Mouse (Mus musculus) heart, adult 11 months (tissue): Measurements from ENCODE around the gene Sdr9c7.

Experiments used
- DNase-seq: peaks from one replicate; pipeline ENCODE4 v3.0.0; 2022

Sdr9c7 gene

DNA sequence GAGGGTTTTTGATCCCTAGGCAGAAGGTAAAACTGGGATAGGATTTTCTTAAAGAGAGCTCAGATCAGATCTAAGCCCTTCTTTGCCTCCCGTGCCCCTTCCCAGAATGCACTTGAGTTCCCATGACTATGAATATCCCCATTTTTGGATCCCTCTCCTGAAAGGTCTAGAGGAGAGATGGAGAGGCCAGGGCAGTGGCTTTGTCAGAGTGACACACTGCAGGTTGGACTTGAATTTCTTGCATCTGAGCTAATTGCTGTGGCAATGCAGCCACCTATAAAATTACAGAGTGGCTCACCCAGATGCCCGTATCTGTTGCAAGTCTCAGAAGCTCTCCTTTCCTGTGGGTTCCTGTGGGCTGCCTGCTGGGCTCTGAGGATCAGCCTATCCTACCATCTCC, at the start of gene Sdr9c7:
Gene Sdr9c7, plus strand, starts transcription at position 301 of the 400 bp plus-strand sequence.
- no peak for DNase-seq

DNA sequence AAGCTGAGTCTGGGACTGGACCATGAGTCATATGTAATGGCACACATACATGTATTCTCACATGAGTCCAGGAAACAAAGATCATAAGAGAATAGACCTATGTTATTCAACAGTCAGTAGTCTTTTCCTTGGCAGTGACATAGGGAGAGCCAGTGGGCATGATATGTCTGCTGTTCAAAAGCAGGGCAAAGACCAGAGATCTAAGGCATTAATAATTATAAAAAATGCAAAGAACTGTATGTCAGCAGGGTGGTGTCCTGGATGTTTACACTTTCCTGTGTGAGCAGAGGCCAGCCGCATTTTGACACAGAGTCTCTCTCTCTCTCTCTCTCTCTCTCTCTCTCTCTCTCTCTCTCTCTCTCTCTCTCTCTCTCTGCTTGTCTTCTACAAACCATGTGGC, 48.7 kb upstream of the Sdr9c7 start, which contains the start of gene Rdh19:
Gene Rdh19, plus strand, starts transcription at position 301 of the 400 bp plus-strand sequence.
- no peak for DNase-seq

DNA sequence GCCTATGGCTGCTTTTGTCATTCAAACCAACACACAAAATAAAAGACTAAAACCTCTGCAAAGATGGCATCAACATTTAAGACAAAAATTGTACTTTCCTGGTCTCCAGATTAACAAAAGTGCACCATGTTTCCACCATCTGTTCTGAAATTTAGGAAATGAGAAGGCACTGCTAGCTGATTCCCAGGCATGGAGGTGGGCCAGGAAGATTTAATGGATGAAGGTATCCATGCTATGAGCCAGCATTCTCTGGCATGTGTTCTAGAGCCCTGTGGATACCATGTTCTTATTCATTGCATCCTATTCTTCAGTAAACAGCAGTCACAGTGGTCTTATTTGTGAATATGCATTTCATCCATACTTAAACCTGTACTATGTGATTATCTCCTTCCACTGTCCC, 41.9 kb upstream of the Sdr9c7 start:
- peak; percentile 3 for DNase-seq

DNA sequence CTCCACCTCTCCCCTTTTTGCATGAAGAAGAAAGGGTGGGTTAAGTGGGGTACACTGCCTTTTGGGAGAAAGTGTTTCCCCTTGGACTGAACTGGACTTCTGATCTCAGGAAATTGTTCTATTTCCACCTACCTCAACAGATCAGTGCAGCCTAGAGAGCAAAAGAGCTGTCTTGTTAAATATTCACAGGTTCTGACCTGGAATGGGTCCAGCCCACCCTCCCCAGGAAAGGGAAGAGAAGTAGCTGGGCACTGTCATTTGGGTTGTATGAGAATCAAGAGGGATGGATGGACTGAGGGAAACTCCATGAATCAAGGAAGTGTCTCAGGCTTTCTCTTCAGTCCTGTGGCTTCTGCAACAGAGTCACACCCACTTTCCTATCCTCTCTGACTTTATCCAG, 33.4 kb upstream of the Sdr9c7 start:
- DNase-seq, result peak; percentile 52

DNA sequence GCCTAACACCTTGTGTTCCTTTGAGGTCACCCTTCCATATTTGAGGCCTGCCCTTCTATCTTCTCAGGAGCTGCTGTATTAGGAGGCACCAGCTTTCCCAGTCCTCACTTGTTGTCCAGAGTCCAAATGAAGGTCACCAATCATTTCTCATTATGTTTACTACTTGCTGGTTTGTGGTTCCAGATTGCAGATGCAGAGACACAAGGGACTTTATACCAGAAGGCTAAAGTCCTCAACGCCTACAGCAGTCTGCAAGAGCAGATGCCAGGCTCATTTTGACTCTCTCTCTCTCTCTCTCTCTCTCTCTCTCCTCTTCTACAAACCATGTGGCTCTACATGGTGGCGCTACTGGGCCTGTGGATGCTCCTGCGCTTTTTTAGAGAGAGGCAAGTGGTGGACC, 32.1 kb upstream of the Sdr9c7 start, which contains the start of gene Rdh16f2:
Gene Rdh16f2, plus strand, starts transcription at position 243 of the 400 bp plus-strand sequence.
- DNase-seq, result no peak

DNA sequence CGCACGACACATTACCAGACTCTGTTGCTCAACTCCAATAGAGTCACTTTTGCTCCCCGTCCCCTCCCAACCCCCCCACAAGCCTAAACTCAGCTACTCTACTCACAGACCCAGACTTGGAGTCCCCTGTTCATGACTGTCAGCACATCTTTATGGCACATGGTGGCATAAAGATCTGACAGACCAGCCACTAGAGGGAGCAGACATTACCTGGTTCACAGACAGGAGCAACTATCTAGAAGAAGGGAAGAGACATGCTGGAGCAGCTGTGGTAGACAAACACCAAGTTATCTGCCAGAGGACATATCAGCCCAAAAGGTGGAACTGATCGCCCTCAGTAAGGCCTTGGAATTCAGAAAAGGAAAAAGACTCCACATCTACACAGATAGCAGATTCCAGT, 25.8 kb upstream of the Sdr9c7 start:
- no peak for DNase-seq

DNA sequence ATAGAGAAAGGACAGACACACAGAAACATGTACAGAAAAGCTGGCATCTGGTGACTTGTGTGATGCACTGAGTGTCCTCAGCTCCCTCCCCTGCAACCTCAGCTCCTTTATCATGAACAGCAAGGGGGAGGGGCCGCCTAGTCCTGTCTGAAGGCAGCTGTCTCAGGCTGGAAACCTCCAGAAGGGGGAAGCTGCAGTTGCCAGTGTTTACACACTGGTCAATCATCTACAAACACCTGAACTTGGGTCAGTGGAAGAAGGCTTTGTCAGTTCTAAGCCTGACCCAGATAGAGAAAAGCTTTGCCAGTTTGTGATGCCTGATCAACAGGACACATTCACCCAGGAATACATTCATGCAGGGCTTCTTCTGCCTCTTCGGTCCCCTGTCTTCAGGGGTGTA, 20.6 kb upstream of the Sdr9c7 start:
- no peak for DNase-seq

DNA sequence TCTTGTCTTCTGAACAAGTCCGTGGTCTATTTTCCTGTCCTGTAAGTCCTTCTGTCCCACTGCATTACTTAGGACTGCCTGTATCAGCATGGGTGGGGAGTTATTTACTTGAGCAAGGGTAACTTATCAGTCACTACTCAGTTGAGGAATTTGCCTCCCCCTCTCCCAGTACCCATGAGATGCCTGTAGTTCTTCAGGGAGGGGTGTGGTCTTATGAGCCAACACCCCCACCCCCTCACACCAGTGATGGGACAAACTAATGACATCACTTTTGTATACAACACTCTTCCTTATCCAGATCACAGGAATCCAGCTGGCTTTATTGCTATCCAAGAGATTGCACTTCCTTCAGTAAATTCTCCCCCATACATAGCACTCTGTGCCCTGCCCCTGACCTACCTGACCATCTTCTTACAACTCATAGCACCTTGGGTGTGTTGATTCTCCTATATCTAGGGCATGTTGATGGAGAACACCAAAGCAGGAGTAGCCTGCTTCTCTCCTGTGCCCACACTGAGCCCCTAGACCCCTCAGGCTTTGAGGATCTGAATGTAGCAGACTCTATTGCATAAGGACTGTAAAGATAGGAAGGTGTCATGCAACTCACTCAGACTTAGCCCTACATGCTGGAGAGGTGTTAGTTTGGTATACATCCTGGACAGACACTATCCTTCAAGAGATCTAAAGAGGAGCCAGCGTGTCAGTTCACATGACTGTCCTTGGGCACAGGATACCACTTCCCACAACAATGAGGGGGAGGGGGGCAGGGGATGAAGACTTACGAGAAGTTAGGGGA, 19.9 kb upstream of the Sdr9c7 start:
- no peak for DNase-seq

DNA sequence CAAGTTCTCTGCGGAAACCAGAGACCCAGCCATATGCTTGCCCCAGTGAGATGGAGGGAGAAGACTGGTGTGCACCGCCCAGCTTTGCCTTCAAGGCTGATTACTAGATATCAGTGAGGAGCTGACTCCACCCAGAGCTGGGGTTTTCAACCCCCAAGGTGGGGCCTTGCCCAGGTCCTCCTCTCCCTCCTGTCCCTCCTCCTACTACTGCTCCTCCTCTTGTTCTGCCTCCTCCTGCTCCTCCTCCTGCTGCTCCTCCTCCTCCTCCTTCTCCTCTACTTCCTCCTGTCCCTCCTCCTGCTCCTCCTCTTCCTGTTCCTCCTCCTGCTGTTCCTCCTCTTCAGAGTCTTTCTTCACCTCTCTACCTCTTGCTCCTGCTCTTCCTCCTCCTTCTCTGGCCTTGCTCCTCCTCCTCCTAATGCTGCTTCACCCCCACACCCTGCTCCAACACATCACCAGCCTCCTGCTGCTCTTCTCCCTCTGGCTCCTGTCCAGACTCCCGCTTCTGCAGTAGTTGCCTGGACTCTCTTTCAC, 19.1 kb upstream of the Sdr9c7 start:
- DNase-seq, result no peak

DNA sequence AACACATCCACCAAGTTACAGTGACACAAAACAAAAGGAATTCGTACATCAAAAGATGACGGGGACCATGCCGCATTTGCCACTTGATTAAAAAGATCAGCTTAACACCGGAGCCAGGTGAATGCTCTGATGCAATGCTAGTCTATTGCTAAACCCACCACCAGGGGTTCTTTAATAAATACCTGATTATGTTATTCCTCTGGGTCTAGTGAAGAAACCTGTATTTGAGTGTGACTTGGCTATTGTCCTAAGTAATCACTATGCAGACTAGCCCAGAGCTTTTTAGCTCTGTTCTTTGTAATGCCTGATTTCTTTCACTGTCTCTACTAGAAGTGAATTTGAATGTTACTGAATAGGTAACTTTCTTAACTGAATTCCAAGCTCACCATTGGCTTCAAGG, 17.3 kb upstream of the Sdr9c7 start:
- DNase-seq, result no peak

DNA sequence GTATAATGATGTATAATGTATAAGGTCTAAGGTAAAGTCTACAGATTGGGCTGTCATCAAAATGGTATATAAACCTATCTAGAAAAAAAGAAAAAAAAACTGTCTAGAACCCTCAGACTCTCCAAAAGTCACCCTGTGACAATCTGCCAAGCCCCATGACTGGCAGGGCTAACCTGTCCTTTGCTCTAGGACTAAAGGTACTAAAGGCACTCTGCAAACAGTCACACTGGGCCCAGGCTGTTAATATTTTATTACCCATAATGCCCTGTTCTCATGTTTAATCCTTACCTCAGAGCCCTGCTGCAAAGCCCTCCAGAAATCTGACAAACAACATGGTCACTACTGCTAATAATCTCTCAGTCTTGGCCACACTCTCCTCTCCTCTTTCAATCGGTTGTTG, 11.8 kb upstream of the Sdr9c7 start:
- DNase-seq, result no peak

DNA sequence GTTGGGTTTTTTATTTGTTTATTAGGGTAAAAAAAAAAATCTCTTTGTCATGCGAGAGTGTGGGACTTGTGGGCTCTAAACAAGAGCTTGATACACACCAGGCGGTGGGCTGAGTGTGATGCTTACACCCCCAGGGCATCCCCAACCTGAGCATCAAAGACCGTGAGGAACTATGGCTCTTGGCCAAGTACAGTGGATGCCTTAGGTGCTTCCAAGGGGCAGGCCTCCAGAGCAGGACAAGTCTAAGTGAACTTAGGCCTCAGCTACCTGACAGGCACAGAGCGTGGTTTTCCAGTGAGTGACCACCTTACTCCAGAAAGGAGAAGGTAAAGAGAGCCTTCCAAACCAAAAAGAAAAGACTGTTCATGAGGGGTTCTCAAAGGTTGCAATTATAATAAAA, 11.3 kb upstream of the Sdr9c7 start:
- DNase-seq, result no peak

DNA sequence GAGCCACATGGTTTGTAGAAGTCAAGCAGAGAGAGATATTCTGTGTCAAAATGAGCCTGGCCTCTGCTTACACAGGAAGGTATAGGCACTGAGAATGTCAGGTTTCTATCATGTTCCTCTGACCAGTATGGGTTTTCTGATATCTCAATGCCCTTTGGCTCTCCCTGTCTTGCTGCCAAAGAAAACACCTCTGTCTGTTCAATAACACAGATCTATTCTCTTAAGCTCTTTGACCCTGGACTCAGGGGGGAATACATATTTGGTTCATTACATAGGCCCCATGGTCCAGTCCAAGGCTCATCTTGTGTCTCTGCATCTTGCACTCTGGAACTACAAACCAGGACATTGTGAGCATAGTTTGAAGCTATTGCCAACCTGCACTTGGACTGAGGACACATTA, 9.7 kb upstream of the Sdr9c7 start, which contains the start of gene Rdh7:
Gene Rdh7, minus strand, starts transcription at position 213 of the 400 bp plus-strand sequence.
- peak; percentile 16 for DNase-seq

DNA sequence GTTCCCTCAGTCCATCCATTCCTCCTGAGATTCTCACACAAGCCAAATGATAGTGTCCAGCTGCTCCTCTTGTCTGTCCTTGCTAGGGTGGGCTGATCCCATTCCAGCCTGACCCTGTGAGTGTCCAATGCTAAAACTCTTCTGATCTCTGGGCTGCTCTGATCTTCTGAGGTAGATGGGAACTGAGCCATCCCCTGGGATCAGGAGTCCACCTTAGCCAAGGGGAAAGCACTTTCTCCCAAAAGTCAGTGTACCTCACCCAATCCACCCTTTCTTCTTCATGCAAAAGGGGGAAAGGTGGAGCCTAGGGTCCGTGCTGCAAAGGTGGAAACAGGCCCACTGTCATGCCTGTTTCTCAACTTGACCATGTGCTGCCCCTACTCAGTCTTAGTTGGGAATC, 6.8 kb upstream of the Sdr9c7 start:
- DNase-seq, result peak; percentile 55

DNA sequence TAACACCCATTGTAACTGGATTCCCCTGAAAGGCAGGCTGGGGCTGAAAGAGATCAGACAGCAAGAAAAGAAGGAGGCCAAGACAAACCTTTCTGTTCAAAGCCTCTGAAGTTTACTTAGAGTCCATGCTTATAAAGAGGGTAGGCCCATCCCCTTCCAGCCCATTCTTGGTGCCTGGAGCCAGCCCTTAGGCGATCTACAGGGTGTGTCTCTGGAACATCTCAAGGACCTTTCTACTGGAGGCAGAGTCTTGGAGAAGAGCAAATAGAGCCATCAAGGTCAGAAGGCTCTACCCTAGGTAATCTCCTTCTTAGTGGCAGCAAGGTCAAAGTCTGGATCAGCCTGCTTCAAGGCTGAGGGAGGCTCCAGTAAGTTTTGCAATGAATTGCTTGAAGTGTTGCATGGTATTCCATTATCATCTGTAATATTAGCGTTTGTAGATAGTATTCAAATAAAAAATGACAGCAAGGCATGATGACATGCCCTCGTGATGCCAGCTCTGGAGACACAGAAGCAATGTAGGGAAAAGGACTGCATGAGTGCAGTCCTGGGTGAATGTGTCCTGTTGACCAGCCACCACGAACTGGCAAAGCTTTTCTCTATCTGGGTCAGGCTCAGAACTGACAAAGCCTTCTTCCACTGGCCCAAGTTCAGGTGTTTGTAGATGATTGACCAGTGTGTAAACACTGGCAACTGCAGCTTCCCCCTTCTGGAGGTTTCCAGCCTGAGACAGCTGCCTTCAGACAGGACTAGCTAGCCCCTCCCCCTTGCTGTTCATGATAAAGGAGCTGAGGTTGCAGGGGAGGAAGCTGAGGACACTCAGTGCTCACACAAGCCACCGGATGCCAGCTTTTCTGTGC, 4.9 kb upstream of the Sdr9c7 start:
- DNase-seq, result peak; percentile 66

DNA sequence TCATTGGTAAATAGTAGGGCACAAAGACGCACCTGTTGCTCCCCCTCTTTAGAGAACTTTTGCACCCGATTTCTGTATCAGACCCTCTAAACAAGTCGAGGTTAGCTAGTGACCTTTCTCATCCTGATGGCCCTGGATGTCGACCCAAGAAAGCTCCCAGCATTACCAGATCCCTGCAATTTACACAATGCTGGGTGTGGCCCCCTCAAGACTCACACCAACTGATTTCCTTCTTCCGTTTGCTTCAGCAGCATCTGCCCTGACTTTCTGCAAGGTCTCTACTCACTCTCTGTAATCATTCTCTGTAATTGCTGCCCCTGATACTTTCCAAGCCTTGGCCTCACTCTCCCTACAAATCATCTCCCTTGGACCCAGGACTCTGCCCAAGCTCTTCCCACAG, 1.6 kb upstream of the Sdr9c7 start:
- no peak for DNase-seq

DNA sequence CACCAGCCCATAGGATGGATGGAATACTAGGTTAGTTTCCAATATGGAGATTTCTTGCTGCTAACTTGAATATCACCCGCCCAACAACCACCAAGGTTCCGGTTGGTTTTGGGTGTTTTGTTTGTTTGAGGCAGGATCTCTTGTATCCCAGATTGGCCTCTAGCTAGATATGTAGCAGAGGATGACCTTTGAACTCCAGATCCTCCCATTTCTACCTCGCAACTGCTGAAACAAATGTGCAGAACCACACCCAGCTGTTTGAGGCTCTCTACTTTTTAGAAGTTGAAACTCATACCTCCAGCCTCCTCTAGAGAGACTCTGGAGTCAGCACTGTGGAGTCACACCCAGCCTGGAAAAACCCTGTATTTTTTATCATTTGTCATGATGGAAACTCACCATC, 812 bp upstream of the Sdr9c7 start:
- DNase-seq, result no peak

DNA sequence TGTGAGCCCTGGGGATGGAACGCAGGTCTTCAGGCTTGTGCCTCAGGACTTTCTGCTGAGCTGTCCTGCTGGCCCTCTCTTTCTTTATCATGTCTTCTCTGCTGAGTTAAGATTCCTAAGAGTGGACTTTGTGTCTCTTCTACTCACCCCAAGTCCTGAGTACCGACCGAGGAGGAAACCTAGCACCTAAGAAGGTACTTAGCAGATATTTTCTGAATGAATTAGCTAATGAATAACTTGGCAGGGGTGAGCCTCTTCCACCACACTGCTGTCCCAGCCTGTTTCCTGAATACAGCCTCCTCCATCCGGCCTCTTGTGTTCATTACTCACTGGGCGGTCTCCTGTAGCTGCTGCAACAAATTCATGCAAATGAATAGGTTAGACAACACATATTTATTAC, 1.5 kb downstream of the Sdr9c7 start:
- no peak for DNase-seq

DNA sequence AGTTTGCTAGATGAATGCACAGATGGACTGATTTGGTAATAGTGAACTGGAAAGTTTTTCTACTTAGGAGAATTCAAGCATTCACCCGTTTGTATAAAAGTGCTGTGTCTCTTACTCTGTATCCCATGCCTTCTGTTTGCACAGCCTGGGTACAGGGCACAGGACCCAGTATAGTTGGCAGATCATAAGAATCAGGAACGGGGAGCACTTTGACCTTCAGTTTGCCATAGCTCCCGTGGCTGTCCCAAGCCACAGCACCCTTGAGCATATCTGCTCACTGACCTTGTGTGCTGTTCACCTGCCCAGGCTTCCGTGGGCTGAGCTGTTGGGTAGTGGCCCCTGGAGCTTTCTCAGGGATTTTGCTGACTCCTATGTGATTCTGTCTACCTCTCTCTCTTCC, 3.4 kb downstream of the Sdr9c7 start:
- DNase-seq, result no peak

DNA sequence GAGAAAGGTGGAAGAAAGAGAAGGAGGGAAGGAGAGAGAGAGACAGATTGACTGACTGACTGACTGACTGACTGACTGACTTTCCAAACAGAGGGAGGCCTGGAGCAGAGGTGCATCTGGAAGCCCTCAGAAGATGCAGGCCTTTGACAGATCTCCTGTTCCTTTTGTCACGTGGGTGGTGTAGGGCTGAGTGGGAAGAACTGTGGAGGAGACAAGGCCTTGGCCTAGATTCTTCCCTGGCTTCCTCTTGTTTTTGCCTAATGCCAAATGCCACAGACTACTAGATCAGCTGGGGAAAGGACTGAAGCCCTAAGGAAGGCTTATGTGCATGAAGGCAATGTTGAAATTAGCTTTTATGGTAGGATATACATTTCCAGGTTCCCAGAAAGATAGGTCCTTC, 4.8 kb downstream of the Sdr9c7 start:
- no peak for DNase-seq

DNA sequence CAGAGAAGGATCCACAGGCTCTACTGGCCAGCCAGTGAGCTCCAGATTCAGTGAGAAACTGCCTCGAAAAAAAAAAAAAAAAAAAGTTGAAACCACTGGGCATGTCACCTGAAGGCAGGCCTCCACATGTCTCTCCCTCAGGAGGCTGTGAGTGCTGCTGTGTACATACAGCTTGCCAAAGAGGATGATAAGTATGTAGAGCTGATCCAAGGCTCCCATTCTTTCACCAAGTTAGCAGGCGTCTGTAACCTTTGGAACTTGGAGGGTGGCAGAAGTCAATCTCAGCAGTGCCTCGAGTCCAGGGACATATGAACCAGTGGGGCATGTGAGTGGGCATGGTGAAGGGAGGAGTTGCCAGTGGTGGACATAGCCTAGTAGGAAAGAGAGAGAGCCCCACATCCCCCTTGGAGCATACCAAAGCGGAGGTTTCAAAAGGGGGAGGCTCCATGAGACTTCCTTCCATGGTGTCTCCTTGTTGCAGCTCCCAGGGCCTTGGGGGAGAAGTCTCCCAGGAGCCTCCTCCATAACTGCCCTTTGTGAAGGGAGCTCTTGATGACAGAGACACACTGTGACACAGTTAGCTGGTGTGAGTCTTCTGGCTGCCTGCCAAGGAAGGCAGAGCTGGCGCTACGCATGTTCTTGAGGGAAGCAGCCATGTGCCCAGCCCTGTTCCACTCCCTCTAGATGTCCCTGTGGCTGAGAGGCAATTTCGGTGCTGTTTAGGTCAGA, 6.6 kb downstream of the Sdr9c7 start:
- peak; percentile 82 for DNase-seq

DNA sequence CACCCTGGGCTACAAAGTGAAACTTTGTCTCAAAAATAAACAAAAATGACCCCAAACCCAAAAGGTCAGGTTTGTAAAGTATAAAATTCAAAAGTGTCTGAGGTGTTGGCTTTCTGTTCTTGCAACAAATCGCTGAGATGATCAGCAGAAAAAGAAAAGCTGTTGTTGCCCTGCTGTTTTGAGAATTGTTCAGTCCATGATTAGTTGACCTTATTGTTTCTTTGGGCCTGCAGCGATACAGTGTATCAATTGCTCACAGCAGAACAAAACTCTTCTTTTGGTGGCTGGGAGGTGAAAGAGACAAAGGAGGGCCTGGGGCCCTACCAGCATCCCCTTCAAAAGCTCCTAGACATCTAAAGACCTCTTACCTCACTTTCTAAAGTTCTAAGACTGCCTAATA, 7.8 kb downstream of the Sdr9c7 start:
- DNase-seq, result no peak

DNA sequence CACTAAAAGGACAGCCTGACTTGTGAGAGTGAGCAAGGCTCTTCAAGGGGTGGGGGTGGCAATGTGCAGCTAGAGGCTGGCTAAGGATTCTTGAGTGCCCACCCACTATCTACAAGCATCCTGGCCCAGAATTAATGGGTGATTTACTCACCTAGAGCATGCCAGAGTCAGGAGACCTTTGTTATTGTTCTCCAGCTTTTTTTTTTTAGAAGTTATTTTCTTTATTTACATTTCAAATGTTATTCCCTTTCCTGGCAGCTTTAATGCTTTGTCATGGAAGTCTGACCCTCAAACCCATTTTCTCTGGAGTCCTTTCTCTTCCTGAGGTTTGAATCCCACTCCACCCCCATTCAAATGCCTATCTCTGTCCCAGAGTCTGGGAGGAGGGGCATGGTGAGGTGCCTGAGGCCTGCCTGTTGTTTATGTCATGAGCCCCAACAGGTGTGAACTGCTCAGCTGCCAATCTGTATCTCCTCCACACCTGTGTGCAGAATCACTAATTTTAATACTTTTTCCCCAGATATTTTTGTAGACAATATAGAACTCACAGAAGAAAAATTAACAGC, 9.2 kb downstream of the Sdr9c7 start:
- peak; percentile 3 for DNase-seq
